Mouse (Mus musculus) testis, adult 2 months (tissue): ENCODE results near the gene Krt4. TPM values are rescaled to one million over a fixed set of nuclear protein-coding genes. Genes with fewer than 3 reads are reported as not detected.

Experiments
- H3K27ac ChIP-seq: fragments of 200-500 bp; 2 replicates; pipeline ENCODE4 v1.5.1; 2012; ENCODE audit warnings: low read depth, low read length; ENCODE audit not compliant: control insufficient read depth, insufficient read depth
- H3K27me3 ChIP-seq: fragments of 200-500 bp; 2 replicates; pipeline ENCODE4 v1.6.1; 2012; ENCODE audit warnings: mild to moderate bottlenecking, low read length, moderate library complexity; ENCODE audit not compliant: control insufficient read depth, insufficient read depth
- H3K36me3 ChIP-seq: fragments of 200-500 bp; 2 replicates; pipeline ENCODE4 v1.6.1; 2012; ENCODE audit warnings: mild to moderate bottlenecking, low read length; ENCODE audit not compliant: control insufficient read depth, insufficient read depth
- H3K4me1 ChIP-seq: fragments of 200-500 bp; 2 replicates; pipeline ENCODE4 v1.6.1; 2012; ENCODE audit warnings: low read length; ENCODE audit not compliant: control insufficient read depth, insufficient read depth
- H3K4me3 ChIP-seq: fragments of 200-500 bp; 2 replicates; pipeline ENCODE4 v1.5.1; 2012; ENCODE audit warnings: low read depth, mild to moderate bottlenecking, low read length, moderate library complexity, mixed read lengths; ENCODE audit not compliant: control insufficient read depth
- CTCF ChIP-seq: fragments of 200-500 bp; IDR thresholded peaks from 2 replicates; pipeline ENCODE4 v1.5.1; 2012; ENCODE audit warnings: low read depth, mild to moderate bottlenecking, inconsistent platforms, low read length, moderate library complexity; ENCODE audit not compliant: control insufficient read depth, insufficient read depth, insufficient replicate concordance
- POLR2A ChIP-seq: fragments of 200-500 bp; IDR thresholded peaks from 2 replicates; pipeline ENCODE4 v1.6.1; 2012; ENCODE audit warnings: low read depth, mild to moderate bottlenecking, inconsistent platforms, low read length, moderate library complexity; ENCODE audit not compliant: control insufficient read depth
- polyA plus RNA-seq: library from polyadenylated mRNA; depleted of rRNA; stranded (reverse); fragments of >200 nt; gene quantifications from 2 replicates; pipeline ENCODE4 v1.2.3, GENCODE M21; 2012

Gene Krt4
- polyA plus RNA-seq, 1 experiment = not detected

- Histone ChIP-seq H3K27ac (no peak overlapping the region), H3K4me3 (no peak overlapping the region), H3K4me1 (peaks cover 6% of the 10 kb centered on the region), H3K36me3 (no peaks in the 10 kb centered on the region), H3K27me3 (no peaks in the 10 kb centered on the region)
- no peak for TF ChIP-seq POLR2A
- no peak for TF ChIP-seq CTCF
These were observed 17.4 kb upstream of the Krt4 start for GRCm38 (mm10) chr15:101941948-101942347.

GRCm38 (mm10) chr15:101940274-101940829 is 15.8 kb upstream of the Krt4 start, which contains the start of gene Krt79:
Krt79 (minus strand) TSS chr15:101940324.
- Histone ChIP-seq H3K36me3 (no peaks in the 10 kb centered on the region), H3K4me3 (no peak within 1 kb of the TSS), H3K27ac (no peak within 1 kb of the TSS), H3K27me3 (no peaks in the 10 kb centered on the region), H3K4me1 (peaks cover 6% of the 10 kb centered on the region)
- no peak for TF ChIP-seq POLR2A
- TF ChIP-seq CTCF = no peak

GRCm38 (mm10) chr15:101938600-101939308 is 14.2 kb upstream of the Krt4 start:
- TF ChIP-seq POLR2A (no peak), CTCF (no peak)
- Histone ChIP-seq H3K4me3 (no peak overlapping the region), H3K36me3 (no peaks in the 10 kb centered on the region), H3K4me1 (peaks cover 6% of the 10 kb centered on the region), H3K27ac (no peak overlapping the region), H3K27me3 (no peaks in the 10 kb centered on the region)

- H3K4me1 ChIP-seq = peaks cover 2% of the 10 kb centered on the region
- H3K4me3 ChIP-seq = no peak overlapping the region
- H3K27ac ChIP-seq = no peak overlapping the region
- TF ChIP-seq CTCF = no peak
- no peak for TF ChIP-seq POLR2A
- no peaks in the 10 kb centered on the region for H3K27me3 ChIP-seq
- H3K36me3 ChIP-seq = no peaks in the 10 kb centered on the region
These were observed 8.5 kb upstream of the Krt4 start for GRCm38 (mm10) chr15:101933024-101933423.

- no peak overlapping the region for H3K4me3 ChIP-seq
- H3K27ac ChIP-seq = no peak overlapping the region
- H3K27me3 ChIP-seq = no peaks in the 10 kb centered on the region
- peaks cover 2% of the 10 kb centered on the region for H3K4me1 ChIP-seq
- no peaks in the 10 kb centered on the region for H3K36me3 ChIP-seq
- TF ChIP-seq CTCF = no peak
- TF ChIP-seq POLR2A = no peak
These were observed 5.1 kb upstream of the Krt4 start for GRCm38 (mm10) chr15:101929666-101930065.

GRCm38 (mm10) chr15:101929087-101929486 is 4.6 kb upstream of the Krt4 start:
- TF ChIP-seq CTCF (no peak), POLR2A (no peak)
- H3K27ac ChIP-seq = no peak overlapping the region
- H3K27me3 ChIP-seq = no peaks in the 10 kb centered on the region
- H3K36me3 ChIP-seq = no peaks in the 10 kb centered on the region
- H3K4me1 ChIP-seq = peaks cover 5% of the 10 kb centered on the region
- H3K4me3 ChIP-seq = no peak overlapping the region

GRCm38 (mm10) chr15:101927340-101928080 is 3.0 kb upstream of the Krt4 start:
- no peaks in the 10 kb centered on the region for H3K36me3 ChIP-seq
- no peak overlapping the region for H3K4me3 ChIP-seq
- no peaks in the 10 kb centered on the region for H3K27me3 ChIP-seq
- H3K27ac ChIP-seq = no peak overlapping the region
- no peak for TF ChIP-seq CTCF
- TF ChIP-seq POLR2A = no peak
- peaks cover 6% of the 10 kb centered on the region for H3K4me1 ChIP-seq
